Mouse (Mus musculus): ENCODE measurements around the gene Homez.

DNA sequence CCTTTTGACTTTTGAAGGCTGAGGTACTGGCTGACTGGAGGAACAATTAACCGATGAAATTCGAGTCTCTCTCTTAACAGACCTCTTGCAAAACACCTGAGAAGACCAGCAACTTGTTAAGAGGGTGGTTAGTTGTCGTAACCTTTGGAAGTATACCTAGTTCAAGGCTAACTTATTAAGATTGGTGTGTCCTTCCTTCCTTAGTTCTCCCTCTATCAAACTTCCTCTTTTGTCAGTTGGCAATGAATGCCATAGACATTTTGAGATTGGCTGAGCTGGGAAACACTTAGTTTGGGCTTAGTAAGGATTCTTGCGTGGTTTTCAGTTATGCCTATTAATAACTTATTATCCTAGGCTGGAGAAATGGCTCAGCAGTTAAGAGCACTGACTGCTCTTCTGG lies 2.7 kb downstream of the Homez start:
- TF ChIP-seq CTCF (IDR thresholded peaks at IDR 0.05; ENCODE audit: borderline replicate concordance, extremely low read depth, insufficient read depth, insufficient read length): no peak
- no peak for TF ChIP-seq POLR2A (IDR thresholded peaks at IDR 0.05; ENCODE audit: borderline replicate concordance, extremely low read depth, insufficient read depth, insufficient read length, poor library complexity, severe bottlenecking)
